Mouse (Mus musculus): ENCODE data around the gene Nyap2. TPM values are rescaled to one million over a fixed set of nuclear protein-coding genes. Genes with fewer than 3 reads are reported as not detected.
A peak's percentile ranks its signal among the peaks of the same experiment; 100 is the strongest.
"Not testable (repeated sequence)": the region's sequence is repeated elsewhere in the genome, so short reads cannot be mapped to it uniquely, and the experiment has no call there.

Nyap2 gene
- total RNA-seq, 2 experiments from 2014 or later: not detected

- ATAC-seq (replicated peaks; ENCODE audit: poor library complexity, severe bottlenecking): no peak
Observed at GRCm38 (mm10) chr1:81173303-81173702, 96.6 kb downstream of the Nyap2 start.

DNA sequence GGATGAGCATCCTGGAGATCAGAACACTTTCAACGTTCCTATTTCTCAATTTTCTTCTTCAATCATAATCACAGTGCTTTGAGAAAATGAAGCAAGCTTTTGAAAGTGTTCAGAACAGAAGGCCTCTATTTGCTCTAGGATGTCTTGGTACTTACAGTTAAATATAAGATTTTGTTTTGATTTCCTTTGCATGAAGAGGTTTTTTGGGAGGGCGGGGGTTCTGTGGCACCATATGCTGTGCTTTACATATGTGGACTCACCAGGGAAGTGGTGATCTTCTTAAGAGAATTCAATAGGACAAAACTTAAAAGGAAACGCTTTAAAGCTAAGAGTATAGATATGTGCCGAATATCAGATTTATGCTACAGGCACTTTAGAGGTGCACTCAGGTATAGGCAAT lies 103.0 kb downstream of the Nyap2 start:
- ATAC-seq (replicated peaks; ENCODE audit: poor library complexity, severe bottlenecking): no peak

DNA sequence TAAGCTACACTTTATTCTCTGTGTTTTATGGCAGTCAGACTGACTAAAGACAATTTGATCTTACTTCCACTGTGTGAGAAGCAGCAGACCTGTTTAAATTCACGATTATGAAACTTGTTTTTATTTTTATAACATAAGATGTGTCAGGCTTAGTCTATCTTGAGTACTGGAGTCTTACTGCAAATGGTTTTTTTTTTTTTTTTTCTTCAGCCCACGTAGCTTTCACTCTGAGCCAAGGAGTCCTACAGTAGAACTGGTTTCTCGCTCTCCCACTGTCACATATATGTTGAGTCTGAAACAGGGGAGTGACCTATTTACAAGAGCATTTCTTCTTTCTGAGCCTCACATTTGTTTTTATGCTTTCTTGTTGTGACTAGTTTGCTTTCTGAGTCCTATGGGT lies 103.9 kb downstream of the Nyap2 start:
- ATAC-seq (replicated peaks; ENCODE audit: poor library complexity, severe bottlenecking): no peak

GRCm38 (mm10) chr1:81209536-81209935 lies 132.8 kb downstream of the Nyap2 start:
- ATAC-seq (replicated peaks; ENCODE audit: poor library complexity, severe bottlenecking): no peak

- no peak for ATAC-seq (replicated peaks; ENCODE audit: poor library complexity, severe bottlenecking)
Observed at GRCm38 (mm10) chr1:81211491-81211890, 134.7 kb downstream of the Nyap2 start.

- ATAC-seq (replicated peaks; ENCODE audit: poor library complexity, severe bottlenecking): no peak
Observed at GRCm38 (mm10) chr1:81219790-81220189, 143.0 kb downstream of the Nyap2 start.

GRCm38 (mm10) chr1:81231759-81232406 lies 155.1 kb downstream of the Nyap2 start:
- ATAC-seq (replicated peaks; ENCODE audit: poor library complexity, severe bottlenecking): no peak

DNA sequence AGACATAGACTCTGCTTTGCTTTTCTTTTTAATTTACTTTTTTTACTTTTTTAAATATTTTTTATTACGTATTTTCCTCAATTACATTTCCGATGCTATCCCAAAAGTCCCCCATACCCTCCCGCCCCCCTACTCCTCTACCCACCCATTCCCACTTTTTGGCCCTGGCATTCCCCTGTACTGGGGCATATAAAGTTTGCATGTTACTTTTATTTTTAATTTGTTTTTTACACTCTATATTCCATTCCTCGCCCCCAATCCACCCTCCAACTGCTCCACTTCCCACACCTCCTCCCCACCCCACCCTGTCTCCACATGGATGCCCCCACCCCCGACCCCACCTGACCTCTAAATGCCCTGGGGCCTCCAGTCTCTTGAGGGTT lies 155.6 kb downstream of the Nyap2 start:
- ATAC-seq (replicated peaks; ENCODE audit: poor library complexity, severe bottlenecking): not testable (repeated sequence)

DNA sequence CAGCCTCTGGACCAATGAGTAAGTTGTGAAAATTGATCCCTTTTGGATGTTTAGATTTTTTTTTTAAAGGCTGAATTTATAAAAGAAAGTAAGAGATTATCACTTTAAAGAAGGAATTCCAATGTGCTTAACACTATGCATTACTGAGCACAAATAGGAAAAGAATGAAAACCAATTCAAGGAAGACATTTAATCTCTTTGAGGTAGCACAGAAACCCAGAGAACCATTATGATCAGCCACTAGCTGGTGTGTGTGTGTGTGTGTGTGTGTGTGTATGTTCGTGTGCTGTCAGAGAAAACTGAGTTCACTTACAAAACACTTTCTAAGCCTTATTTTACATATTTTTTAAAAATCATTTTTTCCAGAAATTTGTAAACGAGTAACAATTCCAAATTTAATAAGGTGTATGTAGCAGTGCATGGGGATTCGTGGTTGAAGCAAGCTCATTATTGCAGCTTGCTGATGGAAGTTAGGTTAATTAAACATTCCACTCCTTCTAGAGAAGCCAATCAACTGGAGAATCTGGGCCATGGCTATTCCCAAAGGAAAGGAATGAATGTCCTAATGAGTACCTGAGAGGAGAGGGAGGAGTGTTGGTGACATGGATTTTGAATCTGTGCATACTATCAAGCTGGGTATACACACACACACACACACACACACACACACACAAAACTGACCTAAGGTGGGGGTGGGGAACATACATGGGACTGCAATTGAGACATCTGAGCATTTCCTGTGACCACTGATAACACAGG lies 171.9 kb downstream of the Nyap2 start:
- ATAC-seq (replicated peaks; ENCODE audit: poor library complexity, severe bottlenecking): no peak

- ATAC-seq (replicated peaks; ENCODE audit: poor library complexity, severe bottlenecking): no peak
Observed at GRCm38 (mm10) chr1:81250068-81250467, 173.3 kb downstream of the Nyap2 start.

DNA sequence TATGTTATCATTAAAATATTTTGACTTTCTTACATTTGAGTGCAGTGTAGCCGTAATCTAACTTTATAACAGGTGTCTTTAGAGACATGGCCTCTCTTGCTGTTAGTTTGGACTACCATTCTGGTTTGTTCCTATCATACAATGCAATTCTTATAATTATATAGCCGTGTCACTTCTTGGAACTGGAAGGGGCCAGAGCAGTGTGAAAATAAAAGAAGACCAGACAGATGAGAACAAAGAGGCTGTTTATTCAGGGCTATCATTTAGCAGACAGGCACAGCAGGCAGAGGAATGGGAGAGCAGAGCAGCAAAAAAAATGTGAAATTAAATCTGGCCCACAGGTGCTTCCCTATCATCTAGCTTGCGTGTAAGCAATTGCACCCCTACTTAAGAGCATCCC lies 189.7 kb downstream of the Nyap2 start:
- ATAC-seq (replicated peaks; ENCODE audit: poor library complexity, severe bottlenecking): no peak

DNA sequence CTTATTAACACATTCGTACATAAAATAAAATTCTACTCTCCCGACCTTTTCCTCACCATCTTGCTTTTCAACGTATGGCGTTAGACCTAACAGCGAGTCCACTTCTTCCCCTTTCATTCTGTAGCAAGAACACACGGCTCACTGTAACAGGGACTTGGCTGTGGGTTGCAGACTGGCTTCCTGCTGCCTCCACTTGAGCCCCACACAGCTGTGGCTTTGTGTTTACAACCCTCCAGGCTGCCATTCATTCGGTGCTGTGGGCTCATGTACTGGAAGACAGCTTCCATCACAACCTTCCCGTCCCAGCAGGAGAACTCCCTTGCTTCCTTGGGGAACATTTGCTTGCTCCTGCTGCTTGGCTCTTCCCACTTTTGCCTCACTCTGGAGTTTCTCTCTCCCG lies 204.2 kb downstream of the Nyap2 start:
- ATAC-seq (replicated peaks; ENCODE audit: poor library complexity, severe bottlenecking): peak; percentile 97

DNA sequence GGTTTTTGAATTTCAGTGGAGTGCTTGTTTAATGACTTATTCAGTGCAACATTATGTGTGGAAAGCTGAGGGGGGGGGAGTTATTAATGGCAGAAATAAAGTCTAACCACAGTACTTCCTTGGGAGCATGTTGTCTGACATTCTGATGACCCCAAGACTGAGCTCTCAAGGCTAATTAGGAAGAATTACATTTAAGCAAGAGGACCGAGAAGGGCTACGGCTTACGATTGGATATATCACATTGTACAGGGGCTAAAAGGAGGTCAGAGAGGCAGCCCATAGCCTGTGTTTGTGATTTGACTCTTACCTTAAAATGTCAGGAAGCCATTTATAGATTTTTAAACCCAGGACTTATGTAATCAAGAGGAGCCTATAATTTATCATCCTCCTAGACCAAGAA lies 208.9 kb downstream of the Nyap2 start:
- no peak for ATAC-seq (replicated peaks; ENCODE audit: poor library complexity, severe bottlenecking)

DNA sequence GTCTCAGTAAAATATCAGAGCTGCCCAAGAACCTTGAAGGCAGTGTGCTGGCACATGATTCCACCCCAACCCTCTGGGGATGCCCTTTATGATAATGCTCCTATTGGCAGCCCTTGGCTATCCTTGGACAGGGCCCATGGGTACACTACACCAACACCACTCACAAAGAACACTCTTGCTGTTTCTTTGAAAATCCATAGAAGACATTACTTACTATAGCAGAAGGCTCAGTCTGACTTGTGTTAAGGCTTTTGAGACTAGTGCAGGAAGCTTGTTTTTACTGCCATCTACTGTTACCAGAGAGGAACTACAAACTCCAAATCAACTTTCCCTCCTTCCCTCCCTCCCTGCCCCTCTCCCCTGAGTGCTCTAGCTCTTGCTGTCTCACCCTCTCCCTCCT lies 210.3 kb downstream of the Nyap2 start:
- peak; percentile 87 for ATAC-seq (replicated peaks; ENCODE audit: poor library complexity, severe bottlenecking)

DNA sequence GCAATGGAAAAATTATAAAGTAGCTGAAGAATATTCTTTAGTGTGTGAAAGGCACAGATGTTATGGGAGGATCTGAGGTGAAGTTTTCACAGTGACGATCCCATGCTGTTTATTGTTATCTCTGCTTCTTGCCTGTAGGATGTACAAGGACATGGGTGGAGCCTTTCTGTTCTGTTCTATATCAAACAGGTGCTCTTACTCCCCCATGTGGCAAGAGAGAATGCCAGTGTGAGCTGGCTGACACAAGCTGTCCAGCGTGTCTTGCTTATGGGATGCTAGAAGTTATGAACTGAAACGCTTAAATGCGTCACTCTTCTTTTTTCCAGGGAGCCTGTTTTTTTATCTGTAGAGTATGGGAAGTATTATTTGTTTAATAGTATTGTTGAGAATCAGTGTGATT lies 224.0 kb downstream of the Nyap2 start:
- ATAC-seq (replicated peaks; ENCODE audit: poor library complexity, severe bottlenecking): peak; percentile 66

GRCm38 (mm10) chr1:81301661-81302060 lies 224.9 kb downstream of the Nyap2 start:
- ATAC-seq (replicated peaks; ENCODE audit: poor library complexity, severe bottlenecking): peak; percentile 59

- ATAC-seq (replicated peaks; ENCODE audit: poor library complexity, severe bottlenecking): no peak
Observed at GRCm38 (mm10) chr1:81303389-81303788, 226.6 kb downstream of the Nyap2 start.

DNA sequence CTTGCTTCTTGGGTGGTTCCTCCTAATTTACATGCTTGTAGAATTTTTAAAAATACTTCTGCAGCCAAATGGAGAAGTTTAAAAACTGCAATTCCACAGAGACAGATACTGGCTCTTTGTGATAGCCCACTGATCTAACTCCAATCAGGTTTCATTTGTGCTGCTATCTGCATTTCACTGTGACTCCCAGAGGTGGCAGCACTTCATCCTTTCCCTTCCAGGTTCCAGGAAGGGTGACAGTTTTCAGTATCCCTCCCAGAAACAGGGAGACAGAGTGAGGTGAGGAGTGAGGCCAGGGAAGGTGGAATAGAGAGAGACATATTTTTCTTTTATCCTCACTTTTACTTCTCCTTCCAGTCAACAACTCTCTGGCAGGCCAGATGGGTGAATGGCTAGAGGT lies 230.7 kb downstream of the Nyap2 start:
- no peak for ATAC-seq (replicated peaks; ENCODE audit: poor library complexity, severe bottlenecking)

GRCm38 (mm10) chr1:81307934-81308333 lies 231.2 kb downstream of the Nyap2 start:
- no peak for ATAC-seq (replicated peaks; ENCODE audit: poor library complexity, severe bottlenecking)

- peak; percentile 68 for ATAC-seq (replicated peaks; ENCODE audit: poor library complexity, severe bottlenecking)
Observed at GRCm38 (mm10) chr1:81310087-81310626, 233.4 kb downstream of the Nyap2 start.

GRCm38 (mm10) chr1:81316403-81316994 lies 239.7 kb downstream of the Nyap2 start:
- ATAC-seq (replicated peaks; ENCODE audit: poor library complexity, severe bottlenecking): peak; percentile 59

Data from granulocyte monocyte progenitor cell, adult 5-6 weeks (primary cell).